Mouse (Mus musculus): ENCODE results near the gene Tspan17.

DNA sequence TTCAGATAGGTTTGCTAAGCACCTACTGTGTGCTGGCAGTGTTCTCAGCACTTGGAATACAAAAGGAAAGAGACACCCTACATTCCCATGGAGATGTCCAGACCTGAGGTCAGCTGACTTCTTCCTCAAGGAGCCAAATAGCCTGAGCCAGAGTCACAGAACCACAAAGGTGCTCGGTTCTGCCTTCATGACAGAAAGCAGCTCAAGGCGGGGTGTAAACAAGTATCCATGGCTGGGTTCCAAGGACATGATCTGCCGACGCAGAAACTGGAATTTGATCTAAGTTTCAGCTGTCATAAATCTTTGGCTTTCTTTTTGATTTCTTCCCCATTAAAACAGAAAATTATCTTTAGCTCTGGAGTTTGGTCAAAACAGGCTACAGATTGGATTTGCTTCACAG is 11.0 kb downstream of the Tspan17 start:
- no peak for TF ChIP-seq CTCF (IDR thresholded peaks at IDR 0.05; ENCODE audit: borderline replicate concordance, insufficient read depth, low read length)
- TF ChIP-seq POLR2A (IDR thresholded peaks at IDR 0.05; ENCODE audit: low read depth, low read length), result no peak

Measured in embryonic fibroblast, embryonic 13.5 days (primary cell).